Mouse (Mus musculus) spleen, adult 2 months (tissue): ENCODE results near the gene Kat7.

ENCODE experiments used
- CTCF ChIP-seq: fragments of 200-500 bp; IDR thresholded peaks from 2 replicates; pipeline ENCODE4 v1.5.1; 2011; ENCODE audit warnings: mild to moderate bottlenecking, inconsistent platforms; ENCODE audit not compliant: insufficient read depth, insufficient read length, insufficient replicate concordance; ENCODE audit errors: extremely low read depth
- POLR2A ChIP-seq: fragments of 200-500 bp; IDR thresholded peaks from 2 replicates; pipeline ENCODE4 v1.6.1; 2011; ENCODE audit warnings: low read depth, low read length, inconsistent platforms

DNA sequence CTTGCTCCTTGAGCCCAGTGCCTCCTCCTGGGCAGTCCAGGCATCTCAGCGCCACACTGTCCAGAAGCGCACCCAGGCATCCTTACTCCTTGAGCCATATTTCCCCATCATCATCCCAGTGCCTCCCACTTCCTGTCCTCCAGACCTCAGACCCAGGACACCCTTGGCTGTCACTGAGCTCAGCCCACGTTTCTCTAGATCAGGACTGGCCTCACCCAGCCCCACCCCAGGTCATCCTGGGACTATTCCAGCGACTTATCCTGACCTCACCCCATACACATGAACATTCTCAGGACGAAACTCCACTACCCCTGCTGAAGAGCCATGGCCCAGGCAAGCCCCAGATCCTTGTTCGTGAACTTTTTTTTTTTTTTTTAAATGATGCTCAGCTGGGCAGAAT lies 54.3 kb downstream of the Kat7 start:
- no peak for TF ChIP-seq POLR2A
- no peak for TF ChIP-seq CTCF
